Mouse (Mus musculus) liver, embryonic 15.5 days (tissue): Measurements from ENCODE around the gene Vangl1. TPM values are rescaled to one million over a fixed set of nuclear protein-coding genes. Genes with fewer than 3 reads are reported as not detected.
A peak's percentile ranks its signal among the peaks of the same experiment; 100 is the strongest.

ENCODE experiments used
- ATAC-seq: fragments of 200-750 bp; cut with Nextera tagmentation; 2 replicates; pipeline ENCODE4 v1.8.0; 2017; ENCODE audit warnings: moderate number of reproducible peaks, mild to moderate bottlenecking, moderate library complexity; ENCODE audit not compliant: insufficient read depth
- H3K27ac ChIP-seq: fragments of 300-500 bp; sonication (generic); replicated peaks from 2 replicates; pipeline ENCODE4 v1.5.1; 2015; ENCODE audit warnings: mild to moderate bottlenecking, inconsistent platforms
- H3K27me3 ChIP-seq: fragments of 300-500 bp; sonication (generic); 2 replicates; pipeline ENCODE4 v1.6.1; 2015; ENCODE audit warnings: mild to moderate bottlenecking, inconsistent platforms
- H3K36me3 ChIP-seq: fragments of 300-500 bp; sonication (generic); replicated peaks from 2 replicates; pipeline ENCODE4 v1.6.1; 2015; ENCODE audit warnings: moderate library complexity, mild to moderate bottlenecking, inconsistent platforms
- H3K4me1 ChIP-seq: fragments of 300-500 bp; sonication (generic); replicated peaks from 2 replicates; pipeline ENCODE4 v1.6.1; 2015; ENCODE audit warnings: inconsistent platforms
- H3K4me2 ChIP-seq: fragments of 300-500 bp; sonication (generic); 2 replicates; pipeline ENCODE4 v1.6.1; 2015; ENCODE audit warnings: moderate library complexity, mild to moderate bottlenecking, inconsistent platforms
- H3K4me3 ChIP-seq: fragments of 300-500 bp; sonication (generic); replicated peaks from 2 replicates; pipeline ENCODE4 v1.5.1; 2015; ENCODE audit warnings: mild to moderate bottlenecking, inconsistent platforms
- H3K9ac ChIP-seq: fragments of 300-500 bp; sonication (generic); 2 replicates; pipeline ENCODE4 v1.6.1; 2015; ENCODE audit warnings: moderate library complexity, mild to moderate bottlenecking, inconsistent platforms
- H3K9me3 ChIP-seq: fragments of 300-500 bp; sonication (generic); replicated peaks from 2 replicates; pipeline ENCODE4 v1.6.1; 2016; ENCODE audit warnings: inconsistent platforms
- WGBS: fragments of 180-500 bp; shearing (Covaris S2); methylation state at CpG from one replicate; pipeline ENCODE4 v1.1.7; 2015; ENCODE audit warnings: mixed read lengths; ENCODE audit not compliant: insufficient replicate concordance; 5-methylcytosine and 5-hydroxymethylcytosine counted together
- polyA plus RNA-seq: library from polyadenylated mRNA; unstranded; fragments of >200 nt; fragmentation: Nextera tagmentation; extraction: Ambion mirVana; gene quantifications from 2 replicates; pipeline ENCODE4 v1.2.1, GENCODE M21; 2015

Gene Vangl1
- polyA plus RNA-seq, 1 experiment from 2014 or later = 57.8 TPM

DNA sequence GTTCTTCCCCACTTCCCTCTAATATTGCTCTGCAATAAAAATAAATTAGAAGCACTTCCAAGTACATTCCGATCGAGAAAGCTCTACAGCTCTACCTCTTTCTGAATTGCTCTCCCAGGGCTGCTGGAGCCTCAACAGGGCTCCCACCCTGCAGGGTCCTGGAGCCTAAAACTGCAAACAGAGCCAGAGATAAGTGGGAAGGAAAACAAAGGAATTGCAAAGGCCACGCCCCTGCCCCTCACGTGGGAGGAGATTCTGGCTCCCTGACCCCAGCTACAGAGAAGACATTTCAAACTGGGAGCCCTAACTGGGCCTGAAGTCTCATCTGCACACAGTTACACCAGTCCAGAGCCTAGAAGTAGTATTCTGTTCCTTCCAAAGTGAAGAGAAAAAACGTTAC, 6.7 kb downstream of the Vangl1 start:
- Histone ChIP-seq H3K9me3 (no peaks in the 10 kb centered on the region), H3K4me2 (no peak overlapping the region)

DNA sequence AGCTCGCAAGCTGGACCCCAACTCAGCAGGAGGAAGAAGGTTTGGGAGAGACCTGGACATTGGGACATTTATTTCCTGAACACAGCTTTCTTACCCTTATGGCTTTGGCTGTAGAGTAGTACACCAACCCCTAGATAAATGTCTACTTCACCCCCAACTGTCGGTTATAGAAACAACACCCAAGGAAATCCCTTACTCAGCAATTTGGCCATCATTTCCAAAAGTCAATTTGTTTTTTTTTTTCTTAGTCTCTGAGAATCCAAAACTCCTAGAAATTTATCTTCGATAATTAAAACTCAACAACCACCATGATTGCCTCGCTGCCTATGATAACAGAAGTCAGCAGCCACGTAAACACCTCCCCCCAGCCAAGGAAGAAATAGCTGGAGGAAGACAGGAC, 7.3 kb downstream of the Vangl1 start:
- H3K27ac ChIP-seq = no peak overlapping the region
- WGBS = 58% methylated on average over 5 of the region's 5 CpGs
- H3K27me3 ChIP-seq = peaks cover 81% of the 10 kb centered on the region
- H3K9me3 ChIP-seq = no peaks in the 10 kb centered on the region
- no peak for ATAC-seq
- no peaks in the 10 kb centered on the region for H3K36me3 ChIP-seq
- no peak overlapping the region for H3K4me3 ChIP-seq
- H3K9ac ChIP-seq = no peak overlapping the region
- no peak overlapping the region for H3K4me2 ChIP-seq
- peaks cover 5% of the 10 kb centered on the region; the same call in 1 of the 2 replicates for H3K4me1 ChIP-seq

More for the DNA sequence above, 6.7 kb downstream of the Vangl1 start:
- H3K36me3 ChIP-seq = no peaks in the 10 kb centered on the region
- no peak overlapping the region for H3K27ac ChIP-seq
- no peak overlapping the region for H3K9ac ChIP-seq
- peaks cover 81% of the 10 kb centered on the region for H3K27me3 ChIP-seq
- no peak for ATAC-seq
- H3K4me1 ChIP-seq = peaks cover 5% of the 10 kb centered on the region; the same call in 1 of the 2 replicates
- H3K4me3 ChIP-seq = no peak overlapping the region
- 27% methylated on average over 5 of the region's 5 CpGs for WGBS

DNA sequence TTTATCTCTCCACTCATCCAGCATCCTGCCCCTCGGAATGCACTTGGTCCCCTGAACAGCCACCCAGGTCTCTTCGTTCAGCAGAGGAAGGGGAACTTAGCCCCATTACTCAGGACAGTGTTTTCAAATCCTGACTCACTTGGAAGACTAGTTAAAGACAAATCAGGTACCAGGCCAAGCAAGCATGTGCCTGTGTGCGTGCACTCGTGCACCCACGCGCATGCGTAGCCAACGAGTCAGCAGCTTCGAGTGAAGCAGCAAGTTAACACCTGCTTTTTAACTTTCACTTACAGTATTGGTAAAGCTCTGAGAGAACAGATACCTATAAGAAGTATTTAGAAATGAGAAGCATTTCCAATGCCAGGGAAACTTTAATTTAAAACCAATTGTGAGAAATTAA, 8.3 kb downstream of the Vangl1 start:
- peaks cover 5% of the 10 kb centered on the region; the same call in 1 of the 2 replicates for H3K4me1 ChIP-seq
- WGBS = 81% methylated on average over 9 of the region's 9 CpGs
- ATAC-seq = no peak

DNA sequence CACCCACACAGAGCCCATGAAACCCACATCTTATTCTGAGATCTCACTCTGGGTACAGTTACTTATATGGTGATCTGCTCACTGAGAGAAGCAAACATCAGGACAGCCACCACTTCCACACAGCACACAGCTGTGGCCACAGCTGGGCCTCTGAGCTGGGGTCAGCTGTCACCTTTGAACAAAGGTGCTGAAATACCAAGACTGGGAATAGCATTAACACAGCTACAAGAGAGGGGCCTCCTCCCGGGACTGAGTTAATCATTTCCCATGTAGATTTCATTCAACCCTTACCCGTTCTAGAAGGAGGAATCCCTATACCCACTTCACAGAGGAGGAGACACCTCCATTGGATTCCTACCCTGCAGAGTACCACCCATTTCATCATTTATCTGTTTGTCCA, 8.7 kb downstream of the Vangl1 start:
- H3K4me3 ChIP-seq = no peak overlapping the region
- H3K4me1 ChIP-seq = peaks cover 5% of the 10 kb centered on the region; the same call in 1 of the 2 replicates
- H3K27me3 ChIP-seq = peaks cover 74% of the 10 kb centered on the region
- no peaks in the 10 kb centered on the region for H3K9me3 ChIP-seq
- no peak for ATAC-seq
- no peaks in the 10 kb centered on the region for H3K36me3 ChIP-seq
- H3K9ac ChIP-seq = no peak overlapping the region
- 48% methylated on average over 2 of the region's 2 CpGs for WGBS
- no peak overlapping the region for H3K4me2 ChIP-seq
- H3K27ac ChIP-seq = no peak overlapping the region

More for the DNA sequence above, 8.3 kb downstream of the Vangl1 start:
- no peak overlapping the region for H3K27ac ChIP-seq
- peaks cover 75% of the 10 kb centered on the region for H3K27me3 ChIP-seq
- no peaks in the 10 kb centered on the region for H3K36me3 ChIP-seq
- H3K4me3 ChIP-seq = no peak overlapping the region
- H3K9ac ChIP-seq = no peak overlapping the region
- H3K9me3 ChIP-seq = no peaks in the 10 kb centered on the region
- H3K4me2 ChIP-seq = no peak overlapping the region

DNA sequence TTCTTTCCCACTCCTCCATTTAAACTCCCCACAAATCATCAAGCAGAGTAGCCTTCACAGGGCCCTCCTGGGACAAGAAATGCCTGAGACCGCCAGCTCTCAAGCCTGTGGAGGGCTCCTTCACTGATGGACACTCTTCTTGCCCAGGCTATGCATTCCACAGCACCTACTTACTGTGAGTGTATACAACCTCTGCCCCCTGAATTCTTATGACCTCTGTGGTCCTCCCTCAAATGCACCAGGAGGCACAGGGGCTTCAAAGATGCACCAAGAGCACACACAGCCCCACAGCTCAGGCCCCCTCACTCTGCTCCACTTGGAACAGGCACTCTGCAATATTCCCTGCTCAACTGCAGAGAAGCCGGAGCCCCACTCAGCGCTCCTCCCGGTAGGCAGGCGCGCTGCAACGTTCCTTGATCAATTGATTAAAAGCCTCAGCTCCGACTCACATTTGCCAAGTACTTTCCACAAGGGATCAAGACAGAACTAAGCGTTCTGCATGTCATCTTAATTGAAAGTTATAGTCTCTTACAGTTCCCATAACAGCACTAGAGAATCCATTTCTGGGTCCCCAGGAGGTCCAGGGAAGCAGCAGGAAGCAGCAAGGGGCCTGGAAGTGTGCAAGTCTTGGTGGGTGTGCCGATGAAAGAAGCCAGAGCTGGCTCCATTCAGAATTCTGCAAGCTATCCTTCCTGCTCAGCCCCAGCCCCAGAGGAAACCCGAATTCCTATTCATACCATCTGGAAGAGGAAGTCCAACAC, 10.0 kb downstream of the Vangl1 start:
- Histone ChIP-seq H3K36me3 (no peaks in the 10 kb centered on the region), H3K27ac (no peak overlapping the region), H3K27me3 (peaks cover 66% of the 10 kb centered on the region), H3K4me3 (no peak overlapping the region), H3K4me1 (peaks cover 5% of the 10 kb centered on the region; the same call in 1 of the 2 replicates), H3K4me2 (no peak overlapping the region), H3K9ac (no peak overlapping the region), H3K9me3 (no peaks in the 10 kb centered on the region)
- no peak for ATAC-seq
- WGBS = 19% methylated on average over 11 of the region's 11 CpGs

DNA sequence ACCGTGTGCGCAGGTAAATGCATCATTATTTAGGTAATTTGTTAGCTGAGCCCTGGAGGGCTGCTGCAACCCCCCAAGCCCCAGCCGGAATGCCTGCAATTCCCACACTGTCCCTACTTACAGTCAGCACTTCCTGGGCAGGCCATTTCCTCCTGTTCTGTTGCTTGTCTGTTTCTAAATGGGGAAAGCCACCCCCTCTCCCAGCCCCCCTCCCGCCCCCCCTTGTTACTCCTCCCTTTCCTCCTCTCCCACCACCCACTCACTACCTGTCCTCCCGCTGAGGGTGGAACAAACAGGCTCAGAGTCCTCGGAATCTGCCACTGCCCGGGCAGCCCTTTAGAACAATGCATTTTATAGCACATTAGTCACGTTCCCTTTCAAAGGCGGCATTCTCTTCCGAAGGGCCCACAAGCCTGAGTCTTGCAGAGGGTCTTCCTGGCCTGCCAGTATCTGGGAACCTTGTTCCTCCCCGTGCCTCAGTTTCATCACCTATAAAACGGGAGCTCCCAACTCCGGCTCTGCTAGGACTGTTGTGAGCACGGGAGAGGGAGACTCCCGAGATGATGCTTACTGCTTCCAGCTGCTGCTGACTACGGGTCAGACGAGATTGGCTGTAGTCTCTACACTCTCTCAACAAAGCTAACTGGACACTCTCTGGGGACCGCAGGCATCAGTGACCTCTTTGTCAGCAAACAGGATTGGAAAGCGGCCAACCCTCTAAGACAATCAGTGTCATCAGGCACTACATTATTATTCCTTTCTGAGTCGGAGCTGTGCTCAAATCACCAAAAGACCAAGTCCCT, 10.8 kb downstream of the Vangl1 start:
- Histone ChIP-seq H3K4me3 (no peak overlapping the region), H3K9ac (no peak overlapping the region), H3K36me3 (no peaks in the 10 kb centered on the region), H3K4me2 (no peak overlapping the region), H3K27me3 (peaks cover 62% of the 10 kb centered on the region), H3K4me1 (peaks cover 5% of the 10 kb centered on the region; the same call in 1 of the 2 replicates), H3K27ac (no peak overlapping the region), H3K9me3 (no peaks in the 10 kb centered on the region)
- 23% methylated on average over 20 of the region's 20 CpGs for WGBS
- 0 out of 2 replicates have a peak, but pooled peaks have one; percentile 15 for ATAC-seq

DNA sequence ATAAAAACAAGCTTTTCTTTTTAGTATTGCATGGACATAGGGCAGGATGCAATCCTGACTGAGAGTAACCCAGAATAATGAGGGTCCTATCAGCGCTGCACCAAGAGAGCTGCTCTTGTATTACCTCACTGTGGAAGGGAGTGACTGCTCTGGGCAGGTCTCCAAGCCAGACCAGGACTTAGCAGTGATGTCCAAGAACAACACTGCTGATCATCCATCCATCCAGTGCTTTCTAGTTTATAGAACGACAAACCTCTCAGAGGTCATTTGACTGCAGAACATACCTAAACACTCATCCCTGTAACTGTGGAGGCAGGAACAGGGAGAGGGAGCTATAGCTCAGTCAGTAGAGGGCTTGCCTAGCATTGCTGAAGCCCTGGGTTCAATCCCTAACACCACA, 11.9 kb downstream of the Vangl1 start:
- no peak for ATAC-seq
- Histone ChIP-seq H3K4me2 (no peak overlapping the region), H3K9me3 (no peaks in the 10 kb centered on the region), H3K27me3 (peaks cover 55% of the 10 kb centered on the region), H3K27ac (no peak overlapping the region), H3K36me3 (no peaks in the 10 kb centered on the region), H3K9ac (no peak overlapping the region), H3K4me1 (peaks cover 5% of the 10 kb centered on the region; the same call in 1 of the 2 replicates), H3K4me3 (no peak overlapping the region)
- 67% methylated on average over 2 of the region's 2 CpGs for WGBS

DNA sequence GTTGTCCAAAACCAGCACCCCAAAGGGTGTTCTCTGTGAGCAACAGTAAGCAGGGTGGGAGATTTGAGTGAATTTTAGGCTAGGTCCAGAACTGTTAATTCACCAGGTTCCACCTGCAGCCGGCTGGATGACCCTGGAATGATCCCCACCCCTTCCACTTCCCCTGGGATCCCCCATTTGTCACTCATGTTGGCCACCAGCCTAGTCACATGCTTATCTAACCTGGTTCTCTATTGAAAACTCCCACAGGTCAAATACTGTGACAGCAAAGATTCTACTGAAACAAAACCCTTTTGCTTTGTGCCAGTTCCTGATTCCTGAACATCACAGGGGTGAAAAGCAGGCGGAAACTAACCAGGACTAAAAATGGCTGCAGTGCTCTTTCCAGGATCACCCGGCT, 12.9 kb downstream of the Vangl1 start:
- no peak for ATAC-seq
- H3K27ac ChIP-seq = no peak overlapping the region
- no peak overlapping the region for H3K4me2 ChIP-seq
- H3K36me3 ChIP-seq = no peaks in the 10 kb centered on the region
- H3K9ac ChIP-seq = no peak overlapping the region
- H3K27me3 ChIP-seq = peaks cover 48% of the 10 kb centered on the region
- H3K9me3 ChIP-seq = no peaks in the 10 kb centered on the region
- H3K4me3 ChIP-seq = no peak overlapping the region
- 73% methylated on average over 3 of the region's 3 CpGs for WGBS
- peaks cover 5% of the 10 kb centered on the region; the same call in 1 of the 2 replicates for H3K4me1 ChIP-seq

DNA sequence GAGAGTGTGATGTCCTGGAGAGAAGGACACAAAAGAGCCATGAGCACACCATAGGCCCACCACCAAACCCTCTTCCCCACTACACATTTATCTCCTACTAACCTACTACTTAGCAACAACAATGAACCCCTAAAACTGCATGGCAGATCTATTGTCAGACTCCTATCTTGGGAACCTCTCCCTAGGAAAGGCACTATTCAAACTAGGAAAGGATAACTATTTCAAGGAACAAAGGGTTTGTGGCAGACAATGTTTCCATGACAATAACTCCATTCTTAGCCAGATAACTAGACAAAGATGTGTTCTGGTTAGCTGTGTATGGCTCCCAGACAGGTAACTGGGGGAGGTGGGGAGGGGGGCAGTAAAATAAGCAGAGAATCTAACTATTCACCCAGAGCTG, 13.9 kb downstream of the Vangl1 start:
- H3K4me1 ChIP-seq = peaks cover 5% of the 10 kb centered on the region; the same call in 1 of the 2 replicates
- H3K9ac ChIP-seq = no peak overlapping the region
- H3K4me3 ChIP-seq = no peak overlapping the region
- H3K27ac ChIP-seq = no peak overlapping the region
- H3K4me2 ChIP-seq = no peak overlapping the region
- ATAC-seq = no peak
- no peaks in the 10 kb centered on the region for H3K9me3 ChIP-seq
- no peaks in the 10 kb centered on the region for H3K36me3 ChIP-seq
- H3K27me3 ChIP-seq = peaks cover 39% of the 10 kb centered on the region

DNA sequence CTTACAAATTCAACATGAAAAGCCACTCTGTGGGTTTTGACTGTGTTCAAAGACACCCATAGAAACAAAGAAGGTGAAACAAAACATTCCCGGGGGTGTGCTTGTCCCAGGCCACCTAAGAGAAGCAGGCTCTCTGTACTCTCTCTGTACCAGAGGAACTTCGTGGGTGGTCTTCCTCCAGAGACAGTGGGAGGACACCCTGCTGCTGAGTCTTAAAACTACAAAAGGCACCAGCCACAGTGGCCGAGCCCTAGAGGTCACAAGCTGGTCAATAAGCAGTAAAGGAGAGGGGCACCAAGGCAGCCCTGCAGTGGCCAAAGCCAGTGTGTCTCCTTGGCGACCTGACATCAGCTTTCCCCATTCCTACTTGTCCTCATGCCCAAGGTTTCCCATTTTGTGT, 14.5 kb downstream of the Vangl1 start:
- no peak overlapping the region for H3K4me3 ChIP-seq
- no peak for ATAC-seq
- no peaks in the 10 kb centered on the region for H3K36me3 ChIP-seq
- no peak overlapping the region for H3K4me2 ChIP-seq
- H3K9ac ChIP-seq = no peak overlapping the region
- peaks cover 5% of the 10 kb centered on the region; the same call in 1 of the 2 replicates for H3K4me1 ChIP-seq
- peaks cover 33% of the 10 kb centered on the region for H3K27me3 ChIP-seq
- WGBS = 43% methylated on average over 4 of the region's 4 CpGs
- H3K27ac ChIP-seq = no peak overlapping the region
- H3K9me3 ChIP-seq = no peaks in the 10 kb centered on the region

DNA sequence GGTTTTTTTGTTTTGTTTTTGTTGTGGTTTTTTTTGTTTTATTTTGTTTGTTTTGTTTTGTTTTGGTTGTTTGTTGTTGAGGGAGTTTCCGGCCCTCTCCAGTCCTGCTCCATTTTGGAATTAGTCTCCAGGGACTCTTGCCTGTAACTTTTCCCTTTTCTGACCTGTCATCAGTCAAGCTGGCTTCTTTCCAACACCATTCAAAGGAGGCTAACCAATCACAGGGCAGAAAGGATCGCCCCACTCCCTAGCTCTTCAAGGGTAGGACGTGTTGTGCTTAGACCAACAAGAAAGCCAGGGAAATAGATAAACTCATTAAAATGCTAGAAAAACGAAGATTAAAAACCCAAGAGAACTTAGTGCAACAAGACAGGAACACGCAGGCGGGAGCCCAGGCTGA, 15.5 kb downstream of the Vangl1 start:
- no peak overlapping the region for H3K4me2 ChIP-seq
- no peaks in the 10 kb centered on the region for H3K36me3 ChIP-seq
- no peak overlapping the region for H3K4me3 ChIP-seq
- H3K9me3 ChIP-seq = no peaks in the 10 kb centered on the region
- peaks cover under 1% of the 10 kb centered on the region; the same call in 1 of the 2 replicates for H3K4me1 ChIP-seq
- peaks cover 22% of the 10 kb centered on the region for H3K27me3 ChIP-seq
- no peak for ATAC-seq
- WGBS = 60% methylated on average over 6 of the region's 6 CpGs
- no peak overlapping the region for H3K9ac ChIP-seq
- H3K27ac ChIP-seq = no peak overlapping the region
